Mouse (Mus musculus) forebrain, postnatal 0 days (tissue): ENCODE measurements at regions not wholly inside any gene's neighbourhood (a gene's known extent, or its start where the extent isn't known, plus 50 kb on each side); places are given as distances from the start of the nearest gene placed in this dataset.

ENCODE experiments used
- ATAC-seq: fragments of 200-750 bp; cut with Nextera tagmentation; 2 replicates; pipeline ENCODE4 v1.8.0; 2017; ENCODE audit warnings: mild to moderate bottlenecking, moderate library complexity
- DNase-seq: peaks from one replicate; pipeline ENCODE4 v3.0.0-alpha.2; 2015
- H3K27ac ChIP-seq: fragments of 300-500 bp; sonication (generic); 2 replicates; pipeline ENCODE4 v1.5.1; 2014; ENCODE audit warnings: low read depth, mild to moderate bottlenecking, antibody characterized with exemption, low read length, moderate library complexity, mixed read lengths
- H3K27me3 ChIP-seq: fragments of 300-500 bp; sonication (generic); 2 replicates; pipeline ENCODE4 v1.6.1; 2014; ENCODE audit warnings: mild to moderate bottlenecking, low read length, mixed read lengths; ENCODE audit not compliant: insufficient read depth
- H3K36me3 ChIP-seq: fragments of 300-500 bp; sonication (generic); 2 replicates; pipeline ENCODE4 v1.6.1; 2014; ENCODE audit warnings: mild to moderate bottlenecking, moderate library complexity; ENCODE audit not compliant: insufficient read depth
- H3K4me1 ChIP-seq: fragments of 300-500 bp; sonication (generic); 2 replicates; pipeline ENCODE4 v1.6.1; 2014; ENCODE audit warnings: antibody characterized with exemption; ENCODE audit not compliant: insufficient read depth
- H3K4me2 ChIP-seq: fragments of 300-500 bp; sonication (generic); 2 replicates; pipeline ENCODE4 v1.6.1; 2014; ENCODE audit warnings: low read depth, mild to moderate bottlenecking, moderate library complexity
- H3K4me3 ChIP-seq: fragments of 300-500 bp; sonication (generic); 2 replicates; pipeline ENCODE4 v1.5.1; 2014; ENCODE audit warnings: low read depth, low read length, mixed read lengths
- H3K9ac ChIP-seq: fragments of 300-500 bp; sonication (generic); 2 replicates; pipeline ENCODE4 v1.6.1; 2014; ENCODE audit warnings: mild to moderate bottlenecking
- H3K9me3 ChIP-seq: fragments of 300-500 bp; sonication (generic); 2 replicates; pipeline ENCODE4 v1.6.1; 2016; ENCODE audit warnings: low read length
- CTCF ChIP-seq: sonication (generic); IDR thresholded peaks from 2 replicates; pipeline ENCODE4 v1.5.1; 2016; ENCODE audit warnings: antibody characterized with exemption, control low read depth, low read depth
- whole genome bisulfite sequencing: fragments of 180-500 bp; shearing (Covaris S2); extraction: QIAGEN DNeasy Blood & Tissue Kit; methylation state at CpG from one replicate; pipeline ENCODE4 v1.1.7; 2014; 5-methylcytosine and 5-hydroxymethylcytosine counted together

GRCm38 (mm10) chr6:73792207-73792606, 322.7 kb upstream of the 4931417E11Rik start:
- H3K4me2 ChIP-seq, result no peak overlapping the region
- no peak overlapping the region for H3K4me3 ChIP-seq
- DNase-seq (peak; percentile 11), ATAC-seq (peak; percentile 78)
- no peak for TF ChIP-seq CTCF
- H3K27ac ChIP-seq, result no peak overlapping the region
- no peaks in the 10 kb centered on the region for H3K9me3 ChIP-seq
- H3K4me1 ChIP-seq, result 0 out of 2 replicates have a peak, but pooled peaks cover 2% of the 10 kb centered on the region
- H3K9ac ChIP-seq, result no peak overlapping the region
- H3K27me3 ChIP-seq, result no peaks in the 10 kb centered on the region
- no peaks in the 10 kb centered on the region for H3K36me3 ChIP-seq
- WGBS, result 35% methylated on average over 4 of the region's 4 CpGs

- TF ChIP-seq CTCF, result no peak
- Histone ChIP-seq H3K36me3 (no peaks in the 10 kb centered on the region), H3K9ac (no peak overlapping the region), H3K9me3 (no peaks in the 10 kb centered on the region), H3K4me2 (no peak overlapping the region), H3K4me3 (no peak overlapping the region), H3K27ac (no peak overlapping the region), H3K27me3 (no peaks in the 10 kb centered on the region), H3K4me1 (no peaks in the 10 kb centered on the region)
- ATAC-seq (no peak), DNase-seq (no peak)
- 74% methylated on average over 3 of the region's 3 CpGs for WGBS
Measured at GRCm38 (mm10) chr6:73756207-73756815, 286.8 kb upstream of the 4931417E11Rik start.
